Mouse (Mus musculus): ENCODE results near the gene Slc4a1. TPM values are rescaled to one million over a fixed set of nuclear protein-coding genes. Genes with fewer than 3 reads are reported as not detected.
A peak's percentile ranks its signal among the peaks of the same experiment; 100 is the strongest.

The Slc4a1 gene
- polyA plus RNA-seq, 1 experiment from 2014 or later, result 5.6 TPM

DNA sequence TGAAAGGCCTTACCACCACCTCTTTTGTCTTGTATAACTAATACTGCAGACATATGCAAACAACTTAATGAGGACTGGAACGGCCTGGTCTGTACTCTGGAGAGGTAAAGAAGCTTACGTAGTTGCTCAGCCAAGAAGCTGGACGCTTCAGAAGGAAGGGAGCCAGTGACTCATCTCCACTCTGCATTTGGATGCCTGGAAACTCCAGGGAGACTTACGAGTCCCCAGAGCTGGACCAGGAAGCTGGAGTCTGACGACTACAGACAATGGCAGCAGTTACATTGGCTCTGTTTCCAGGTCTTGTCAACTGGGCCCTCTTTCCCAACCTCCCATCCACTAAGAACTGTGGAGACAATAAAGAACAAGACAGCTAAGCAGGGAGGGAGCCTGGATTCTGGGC, 38.8 kb downstream of the Slc4a1 start:
- no peaks in the 10 kb centered on the region for H3K36me3 ChIP-seq (ENCODE audit: control insufficient read depth, insufficient read depth, low read length)
- H3K9me3 ChIP-seq (ENCODE audit: control insufficient read depth, low read length), result no peaks in the 10 kb centered on the region
- H3K4me2 ChIP-seq (ENCODE audit: low read length), result no peak overlapping the region
- H3K27me3 ChIP-seq (ENCODE audit: control insufficient read depth, insufficient read depth, low read length), result no peaks in the 10 kb centered on the region
- H3K27ac ChIP-seq (replicated peaks in 1 of 2; ENCODE audit: control insufficient read depth in 1 of 2, insufficient read depth in 1 of 2, low read depth in 2 of 2, low read length in 2 of 2), result no peak overlapping the region
- no peak for ATAC-seq (ENCODE audit: insufficient number of reproducible peaks, insufficient read depth, low FRiP score, low read depth)
- WGBS, result 54% methylated on average over 5 of the region's 5 CpGs
- H3K4me1 ChIP-seq (ENCODE audit: control insufficient read depth in 2 of 2, insufficient read depth in 2 of 2, low read length in 2 of 2), result no peaks in the 10 kb centered on the region
- no peak overlapping the region for H3K9ac ChIP-seq (ENCODE audit: low read length)
- no peak overlapping the region for H3K4me3 ChIP-seq (ENCODE audit: control insufficient read depth in 1 of 2, insufficient read depth in 1 of 2, low read depth in 1 of 2, low read length in 2 of 2)

DNA sequence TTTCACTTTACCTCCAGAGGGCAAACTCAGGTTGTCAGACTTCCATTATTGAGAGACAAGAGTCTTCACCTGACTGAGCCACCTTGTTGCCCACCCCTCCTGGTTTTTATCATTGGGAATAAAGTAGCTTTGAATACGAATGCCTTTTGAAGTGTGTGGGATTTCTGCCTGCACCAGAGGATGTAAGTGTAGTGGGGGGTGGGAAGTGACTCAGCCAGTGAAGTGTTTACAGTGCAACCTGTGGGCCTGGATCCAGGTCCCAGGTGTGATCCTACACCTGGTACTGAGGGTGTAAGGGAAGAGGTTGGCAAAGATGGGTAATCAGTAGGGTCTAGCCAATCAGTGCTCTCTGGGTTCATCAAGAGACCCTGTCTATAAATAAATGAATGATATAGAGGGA, 42.5 kb downstream of the Slc4a1 start:
- Histone ChIP-seq H3K9me3 (ENCODE audit: control insufficient read depth, low read length) (no peaks in the 10 kb centered on the region), H3K4me2 (ENCODE audit: low read length) (no peak overlapping the region), H3K9ac (ENCODE audit: low read length) (no peak overlapping the region), H3K4me1 (ENCODE audit: control insufficient read depth in 2 of 2, insufficient read depth in 2 of 2, low read length in 2 of 2) (peaks cover 3 to 10% of the 10 kb centered on the region in 2 experiments), H3K4me3 (ENCODE audit: control insufficient read depth in 1 of 2, insufficient read depth in 1 of 2, low read depth in 1 of 2, low read length in 2 of 2) (no peak overlapping the region), H3K27me3 (ENCODE audit: control insufficient read depth, insufficient read depth, low read length) (no peaks in the 10 kb centered on the region), H3K36me3 (ENCODE audit: control insufficient read depth, insufficient read depth, low read length) (no peaks in the 10 kb centered on the region), H3K27ac (replicated peaks in 1 of 2; ENCODE audit: control insufficient read depth in 1 of 2, insufficient read depth in 1 of 2, low read depth in 2 of 2, low read length in 2 of 2) (no peak overlapping the region)
- ATAC-seq (ENCODE audit: insufficient number of reproducible peaks, insufficient read depth, low FRiP score, low read depth), result no peak
- 61% methylated on average over 1 of the region's 1 CpGs for WGBS

DNA sequence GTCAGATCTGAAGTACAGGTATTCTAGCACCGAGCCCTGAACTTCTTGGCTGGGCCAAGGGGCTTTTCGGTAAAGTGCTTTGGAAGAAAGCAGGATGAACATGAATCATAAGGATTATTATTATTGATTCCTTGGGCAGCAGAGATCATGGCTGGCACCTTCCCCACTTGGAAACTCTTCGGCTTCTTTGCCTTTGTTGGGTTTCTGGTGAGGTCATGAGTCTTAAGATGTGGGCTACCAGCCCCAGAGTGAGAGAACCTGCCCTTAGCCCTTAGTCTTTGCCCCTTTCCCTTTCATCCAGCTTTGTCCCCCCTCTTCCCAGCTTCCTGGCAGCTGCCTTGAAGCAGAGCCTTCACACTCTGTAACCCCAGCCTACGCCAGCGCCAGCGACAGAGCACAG, 44.1 kb downstream of the Slc4a1 start:
- no peaks in the 10 kb centered on the region for H3K9me3 ChIP-seq (ENCODE audit: control insufficient read depth, low read length)
- H3K4me1 ChIP-seq (ENCODE audit: control insufficient read depth in 2 of 2, insufficient read depth in 2 of 2, low read length in 2 of 2), result peaks cover 3 to 10% of the 10 kb centered on the region in 2 experiments
- no peak overlapping the region for H3K27ac ChIP-seq (replicated peaks in 1 of 2; ENCODE audit: control insufficient read depth in 1 of 2, insufficient read depth in 1 of 2, low read depth in 2 of 2, low read length in 2 of 2)
- no peaks in the 10 kb centered on the region for H3K27me3 ChIP-seq (ENCODE audit: control insufficient read depth, insufficient read depth, low read length)
- H3K36me3 ChIP-seq (ENCODE audit: control insufficient read depth, insufficient read depth, low read length), result no peaks in the 10 kb centered on the region
- no peak overlapping the region for H3K9ac ChIP-seq (ENCODE audit: low read length)
- H3K4me2 ChIP-seq (ENCODE audit: low read length), result no peak overlapping the region
- H3K4me3 ChIP-seq (ENCODE audit: control insufficient read depth in 1 of 2, insufficient read depth in 1 of 2, low read depth in 1 of 2, low read length in 2 of 2), result no peak overlapping the region
- 69% methylated on average over 6 of the region's 6 CpGs for WGBS
- ATAC-seq (ENCODE audit: insufficient number of reproducible peaks, insufficient read depth, low FRiP score, low read depth), result no peak

- Histone ChIP-seq H3K4me1 (ENCODE audit: control insufficient read depth in 2 of 2, insufficient read depth in 2 of 2, low read length in 2 of 2) (peaks cover 3 to 18% of the 10 kb centered on the region in 2 experiments), H3K4me3 (ENCODE audit: control insufficient read depth in 1 of 2, insufficient read depth in 1 of 2, low read depth in 1 of 2, low read length in 2 of 2) (peak overlapping the region; percentile 96 to 100), H3K36me3 (ENCODE audit: control insufficient read depth, insufficient read depth, low read length) (no peaks in the 10 kb centered on the region), H3K27me3 (ENCODE audit: control insufficient read depth, insufficient read depth, low read length) (no peaks in the 10 kb centered on the region), H3K27ac (replicated peaks in 1 of 2; ENCODE audit: control insufficient read depth in 1 of 2, insufficient read depth in 1 of 2, low read depth in 2 of 2, low read length in 2 of 2) (peak overlapping the region; percentile 86 to 99), H3K4me2 (ENCODE audit: low read length) (peak overlapping the region; percentile 87), H3K9me3 (ENCODE audit: control insufficient read depth, low read length) (no peaks in the 10 kb centered on the region), H3K9ac (ENCODE audit: low read length) (peak overlapping the region; percentile 100)
- 10% methylated on average over 10 of the region's 10 CpGs for WGBS
- ATAC-seq (ENCODE audit: insufficient number of reproducible peaks, insufficient read depth, low FRiP score, low read depth), result no peak
Observed at GRCm38 (mm10) chr11:102320686-102321005, 45.4 kb downstream of the Slc4a1 start.

DNA sequence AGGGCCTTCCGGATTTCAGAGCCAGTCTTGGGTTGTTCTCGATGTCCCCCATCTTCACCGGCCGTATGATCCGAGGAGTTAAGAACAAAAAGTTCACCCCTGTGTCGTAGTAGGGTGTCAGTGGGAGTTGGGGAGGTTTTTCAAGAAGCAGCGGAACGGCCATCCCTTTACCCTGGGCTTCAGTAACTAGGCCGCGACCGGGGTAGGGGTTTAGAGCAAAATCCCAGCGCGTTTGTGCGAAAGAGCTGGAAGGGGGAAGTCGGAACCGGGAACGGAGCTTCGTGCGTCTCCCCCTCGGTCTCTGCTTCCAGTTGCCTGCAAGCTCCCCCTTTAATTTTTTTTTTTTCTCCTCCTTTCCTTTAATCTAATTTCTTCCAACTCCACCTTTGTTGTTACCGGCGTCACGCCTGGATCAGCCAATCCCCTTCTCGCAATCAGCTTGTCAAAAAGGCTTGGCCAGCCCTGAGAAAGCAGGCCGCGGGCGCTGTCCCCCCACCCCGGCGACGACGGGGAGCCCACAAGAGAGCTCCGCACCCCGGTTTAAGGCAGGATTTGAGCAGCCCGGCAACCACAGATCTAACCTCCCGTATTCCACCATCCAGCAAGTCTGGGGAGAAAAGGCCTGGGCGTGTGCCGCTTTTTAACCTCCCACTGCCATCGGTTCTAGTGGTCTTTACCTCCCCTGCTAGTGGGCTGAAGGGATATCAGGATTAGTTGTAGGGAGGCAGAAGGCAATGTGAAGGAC, 45.9 kb downstream of the Slc4a1 start:
- ATAC-seq (ENCODE audit: insufficient number of reproducible peaks, insufficient read depth, low FRiP score, low read depth), result no peak
- peaks cover 5% of the 10 kb centered on the region for H3K36me3 ChIP-seq (ENCODE audit: control insufficient read depth, insufficient read depth, low read length)
- peaks cover 3 to 23% of the 10 kb centered on the region in 2 experiments for H3K4me1 ChIP-seq (ENCODE audit: control insufficient read depth in 2 of 2, insufficient read depth in 2 of 2, low read length in 2 of 2)
- H3K27ac ChIP-seq (replicated peaks in 1 of 2; ENCODE audit: control insufficient read depth in 1 of 2, insufficient read depth in 1 of 2, low read depth in 2 of 2, low read length in 2 of 2), result peak overlapping the region; percentile 86 to 99
- under 1% methylated on average over 38 of the region's 38 CpGs for WGBS
- no peaks in the 10 kb centered on the region for H3K27me3 ChIP-seq (ENCODE audit: control insufficient read depth, insufficient read depth, low read length)
- H3K4me3 ChIP-seq (ENCODE audit: control insufficient read depth in 1 of 2, insufficient read depth in 1 of 2, low read depth in 1 of 2, low read length in 2 of 2), result peak overlapping the region; percentile 96 to 100
- no peaks in the 10 kb centered on the region for H3K9me3 ChIP-seq (ENCODE audit: control insufficient read depth, low read length)
- peak overlapping the region; percentile 87 for H3K4me2 ChIP-seq (ENCODE audit: low read length)
- H3K9ac ChIP-seq (ENCODE audit: low read length), result peak overlapping the region; percentile 100

- peak within 1 kb of the TSS; percentile 96 to 100 for H3K4me3 ChIP-seq (ENCODE audit: control insufficient read depth in 1 of 2, insufficient read depth in 1 of 2, low read depth in 1 of 2, low read length in 2 of 2)
- 0% methylated on average over 25 of the region's 25 CpGs for whole genome bisulfite sequencing
- H3K9me3 ChIP-seq (ENCODE audit: control insufficient read depth, low read length), result no peaks in the 10 kb centered on the region
- H3K9ac ChIP-seq (ENCODE audit: low read length), result peak within 1 kb of the TSS; percentile 100
- peak within 1 kb of the TSS; percentile 87 for H3K4me2 ChIP-seq (ENCODE audit: low read length)
- no peaks in the 10 kb centered on the region for H3K27me3 ChIP-seq (ENCODE audit: control insufficient read depth, insufficient read depth, low read length)
- no peak for ATAC-seq (ENCODE audit: insufficient number of reproducible peaks, insufficient read depth, low FRiP score, low read depth)
- peaks cover 3 to 23% of the 10 kb centered on the region in 2 experiments for H3K4me1 ChIP-seq (ENCODE audit: control insufficient read depth in 2 of 2, insufficient read depth in 2 of 2, low read length in 2 of 2)
- H3K27ac ChIP-seq (replicated peaks in 1 of 2; ENCODE audit: control insufficient read depth in 1 of 2, insufficient read depth in 1 of 2, low read depth in 2 of 2, low read length in 2 of 2), result peak within 1 kb of the TSS; percentile 97 to 99
- peaks cover 12% of the 10 kb centered on the region for H3K36me3 ChIP-seq (ENCODE audit: control insufficient read depth, insufficient read depth, low read length)
Observed at GRCm38 (mm10) chr11:102319410-102319792, 46.6 kb downstream of the Slc4a1 start, which contains the start of gene Ubtf. Gene Ubtf (minus strand): TSS chr11:102319742.

GRCm38 (mm10) chr11:102318576-102319409, 47.2 kb downstream of the Slc4a1 start:
- Histone ChIP-seq H3K27me3 (ENCODE audit: control insufficient read depth, insufficient read depth, low read length) (no peaks in the 10 kb centered on the region), H3K36me3 (ENCODE audit: control insufficient read depth, insufficient read depth, low read length) (peaks cover 18% of the 10 kb centered on the region), H3K27ac (replicated peaks in 1 of 2; ENCODE audit: control insufficient read depth in 1 of 2, insufficient read depth in 1 of 2, low read depth in 2 of 2, low read length in 2 of 2) (peak overlapping the region; percentile 97 to 99), H3K9me3 (ENCODE audit: control insufficient read depth, low read length) (no peaks in the 10 kb centered on the region), H3K4me1 (ENCODE audit: control insufficient read depth in 2 of 2, insufficient read depth in 2 of 2, low read length in 2 of 2) (peaks cover 3 to 23% of the 10 kb centered on the region in 2 experiments), H3K4me2 (ENCODE audit: low read length) (peak overlapping the region; percentile 87), H3K9ac (ENCODE audit: low read length) (peak overlapping the region; percentile 100), H3K4me3 (ENCODE audit: control insufficient read depth in 1 of 2, insufficient read depth in 1 of 2, low read depth in 1 of 2, low read length in 2 of 2) (peak overlapping the region; percentile 96 to 100)
- under 1% methylated on average over 73 of the region's 84 CpGs for WGBS
- no peak for ATAC-seq (ENCODE audit: insufficient number of reproducible peaks, insufficient read depth, low FRiP score, low read depth)

Measured in heart, embryonic 14.5 days (tissue).